Mouse (Mus musculus) kidney, embryonic 15.5 days (tissue): ENCODE results near the gene Disc1. TPM values are rescaled to one million over a fixed set of nuclear protein-coding genes. Genes with fewer than 3 reads are reported as not detected.

ENCODE experiments used
- ATAC-seq: fragments of 200-750 bp; cut with Nextera tagmentation; replicated peaks from 2 replicates; pipeline ENCODE4 v1.8.0; 2017; ENCODE audit warnings: moderate TSS enrichment; ENCODE audit not compliant: low FRiP score
- H3K27ac ChIP-seq: fragments of 300-500 bp; sonication (generic); 2 replicates; pipeline ENCODE4 v1.5.1; 2015; ENCODE audit warnings: mild to moderate bottlenecking, inconsistent platforms
- H3K27me3 ChIP-seq: fragments of 300-500 bp; sonication (generic); 2 replicates; pipeline ENCODE4 v1.6.1; 2015; ENCODE audit warnings: inconsistent platforms
- H3K36me3 ChIP-seq: fragments of 300-500 bp; sonication (generic); 2 replicates; pipeline ENCODE4 v1.6.1; 2015; ENCODE audit warnings: inconsistent platforms
- H3K4me1 ChIP-seq: fragments of 300-500 bp; sonication (generic); 2 replicates; pipeline ENCODE4 v1.6.1; 2015; ENCODE audit warnings: inconsistent platforms
- H3K4me2 ChIP-seq: fragments of 300-500 bp; sonication (generic); 2 replicates; pipeline ENCODE4 v1.6.1; 2015; ENCODE audit warnings: moderate library complexity, mild to moderate bottlenecking, inconsistent platforms
- H3K4me3 ChIP-seq: fragments of 300-500 bp; sonication (generic); replicated peaks from 2 replicates; pipeline ENCODE4 v1.5.1; 2015; ENCODE audit warnings: mild to moderate bottlenecking, inconsistent platforms
- H3K9ac ChIP-seq: fragments of 300-500 bp; sonication (generic); 2 replicates; pipeline ENCODE4 v1.6.1; 2015; ENCODE audit warnings: mild to moderate bottlenecking, inconsistent platforms
- H3K9me3 ChIP-seq: fragments of 300-500 bp; sonication (generic); replicated peaks from 2 replicates; pipeline ENCODE4 v1.6.1; 2016; ENCODE audit warnings: inconsistent platforms
- WGBS: fragments of 180-500 bp; shearing (Covaris S2); methylation state at CpG from one replicate; pipeline ENCODE4 v1.1.7; 2015; ENCODE audit warnings: mixed read lengths; 5-methylcytosine and 5-hydroxymethylcytosine counted together
- polyA plus RNA-seq: library from polyadenylated mRNA; unstranded; fragments of >200 nt; fragmentation: Nextera tagmentation; extraction: Ambion mirVana; gene quantifications from 2 replicates; pipeline ENCODE4 v1.2.1, GENCODE M21; 2015

The Disc1 gene
- polyA plus RNA-seq, 1 experiment from 2014 or later = 3.6 TPM

- no peak overlapping the region for H3K4me2 ChIP-seq
- H3K27ac ChIP-seq = no peak overlapping the region
- H3K4me3 ChIP-seq = no peak overlapping the region
- no peaks in the 10 kb centered on the region for H3K27me3 ChIP-seq
- 79% methylated on average over 5 of the region's 5 CpGs for WGBS
- H3K4me1 ChIP-seq = peaks cover 18% of the 10 kb centered on the region
- no peaks in the 10 kb centered on the region for H3K36me3 ChIP-seq
- H3K9me3 ChIP-seq = no peaks in the 10 kb centered on the region
- ATAC-seq = no peak
- no peak overlapping the region for H3K9ac ChIP-seq
These were observed 176.6 kb downstream of the Disc1 start for GRCm38 (mm10) chr8:125230526-125231131.

- Histone ChIP-seq H3K27me3 (no peaks in the 10 kb centered on the region), H3K9ac (no peak overlapping the region), H3K9me3 (no peaks in the 10 kb centered on the region), H3K36me3 (no peaks in the 10 kb centered on the region), H3K4me2 (no peak overlapping the region), H3K4me1 (peaks cover 15% of the 10 kb centered on the region), H3K4me3 (no peak overlapping the region), H3K27ac (no peak overlapping the region)
- ATAC-seq = no peak
- 72% methylated on average over 9 of the region's 9 CpGs for WGBS
These were observed 178.7 kb downstream of the Disc1 start for GRCm38 (mm10) chr8:125232724-125233123.

GRCm38 (mm10) chr8:125235898-125236835 lies 182.2 kb downstream of the Disc1 start:
- Histone ChIP-seq H3K4me3 (peak overlapping the region; percentile 17), H3K9me3 (no peaks in the 10 kb centered on the region), H3K9ac (0 out of 2 replicates have a peak overlapping the region, but pooled peaks have one; percentile 21), H3K27me3 (no peaks in the 10 kb centered on the region), H3K4me1 (peaks cover 38% of the 10 kb centered on the region), H3K4me2 (peak overlapping the region; percentile 50), H3K36me3 (no peaks in the 10 kb centered on the region), H3K27ac (peak overlapping the region; percentile 55)
- peak; percentile 49; the same call in 1 of the 2 replicates for ATAC-seq
- WGBS = 22% methylated on average over 22 of the region's 22 CpGs

GRCm38 (mm10) chr8:125240763-125241162 lies 186.8 kb downstream of the Disc1 start:
- Histone ChIP-seq H3K27ac (0 out of 2 replicates have a peak overlapping the region, but pooled peaks have one; percentile 37), H3K36me3 (no peaks in the 10 kb centered on the region), H3K4me1 (peaks cover 59% of the 10 kb centered on the region), H3K9ac (no peak overlapping the region), H3K4me3 (no peak overlapping the region), H3K27me3 (no peaks in the 10 kb centered on the region), H3K4me2 (no peak overlapping the region), H3K9me3 (no peaks in the 10 kb centered on the region)
- WGBS = 63% methylated on average over 4 of the region's 4 CpGs
- ATAC-seq = no peak

GRCm38 (mm10) chr8:125242382-125242781 lies 188.4 kb downstream of the Disc1 start:
- peak overlapping the region; percentile 41 for H3K27ac ChIP-seq
- H3K4me2 ChIP-seq = peak overlapping the region; percentile 3; the same call in 1 of the 2 replicates
- H3K4me1 ChIP-seq = peaks cover 50% of the 10 kb centered on the region
- no peaks in the 10 kb centered on the region for H3K27me3 ChIP-seq
- H3K36me3 ChIP-seq = no peaks in the 10 kb centered on the region
- H3K9me3 ChIP-seq = no peaks in the 10 kb centered on the region
- ATAC-seq = no peak
- no peak overlapping the region for H3K9ac ChIP-seq
- WGBS = 46% methylated on average over 10 of the region's 10 CpGs
- no peak overlapping the region for H3K4me3 ChIP-seq

GRCm38 (mm10) chr8:125242921-125243320 lies 188.9 kb downstream of the Disc1 start:
- ATAC-seq = peak; percentile 68; the same call in 1 of the 2 replicates
- peak overlapping the region; percentile 41 for H3K27ac ChIP-seq

GRCm38 (mm10) chr8:125246737-125247292 lies 192.8 kb downstream of the Disc1 start:
- WGBS = 50% methylated on average over 7 of the region's 7 CpGs
- Histone ChIP-seq H3K36me3 (no peaks in the 10 kb centered on the region), H3K4me2 (no peak overlapping the region), H3K9me3 (no peaks in the 10 kb centered on the region), H3K27ac (no peak overlapping the region), H3K4me1 (peaks cover 25% of the 10 kb centered on the region), H3K27me3 (no peaks in the 10 kb centered on the region), H3K9ac (no peak overlapping the region), H3K4me3 (no peak overlapping the region)
- ATAC-seq = no peak

More at GRCm38 (mm10) chr8:125242921-125243320, 188.9 kb downstream of the Disc1 start:
- WGBS = 13% methylated on average over 4 of the region's 4 CpGs
- Histone ChIP-seq H3K27me3 (no peaks in the 10 kb centered on the region), H3K4me3 (no peak overlapping the region), H3K9ac (no peak overlapping the region), H3K4me2 (peak overlapping the region; percentile 3; the same call in 1 of the 2 replicates), H3K4me1 (peaks cover 53% of the 10 kb centered on the region), H3K36me3 (no peaks in the 10 kb centered on the region), H3K9me3 (no peaks in the 10 kb centered on the region)

- Histone ChIP-seq H3K4me2 (no peak overlapping the region), H3K9me3 (no peaks in the 10 kb centered on the region), H3K4me1 (peaks cover 19% of the 10 kb centered on the region), H3K36me3 (no peaks in the 10 kb centered on the region), H3K27me3 (no peaks in the 10 kb centered on the region), H3K4me3 (no peak overlapping the region), H3K27ac (no peak overlapping the region), H3K9ac (no peak overlapping the region)
- WGBS = 0% methylated on average over 1 of the region's 1 CpGs
- ATAC-seq = no peak
These were observed 193.4 kb downstream of the Disc1 start for GRCm38 (mm10) chr8:125247349-125247748.

GRCm38 (mm10) chr8:125252946-125253345 lies 199.0 kb downstream of the Disc1 start:
- Histone ChIP-seq H3K4me1 (peaks cover 19% of the 10 kb centered on the region), H3K4me2 (no peak overlapping the region), H3K4me3 (no peak overlapping the region), H3K27ac (no peak overlapping the region), H3K9ac (no peak overlapping the region), H3K27me3 (no peaks in the 10 kb centered on the region), H3K36me3 (no peaks in the 10 kb centered on the region), H3K9me3 (no peaks in the 10 kb centered on the region)
- 88% methylated on average over 4 of the region's 4 CpGs for WGBS
- ATAC-seq = no peak

GRCm38 (mm10) chr8:125253505-125254180 lies 199.6 kb downstream of the Disc1 start:
- Histone ChIP-seq H3K36me3 (no peaks in the 10 kb centered on the region), H3K4me3 (peak overlapping the region; percentile 32), H3K27ac (peak overlapping the region; percentile 63), H3K4me1 (peaks cover 19% of the 10 kb centered on the region), H3K4me2 (peak overlapping the region; percentile 61), H3K27me3 (no peaks in the 10 kb centered on the region), H3K9ac (no peak overlapping the region), H3K9me3 (no peaks in the 10 kb centered on the region)
- ATAC-seq = 0 out of 2 replicates have a peak, but pooled peaks have one; percentile 28
- 49% methylated on average over 10 of the region's 10 CpGs for WGBS

- Histone ChIP-seq H3K9me3 (no peaks in the 10 kb centered on the region), H3K27me3 (no peaks in the 10 kb centered on the region), H3K9ac (0 out of 2 replicates have a peak overlapping the region, but pooled peaks have one; percentile 8), H3K36me3 (no peaks in the 10 kb centered on the region), H3K4me3 (peak overlapping the region; percentile 32), H3K27ac (peak overlapping the region; percentile 63), H3K4me2 (peak overlapping the region; percentile 61), H3K4me1 (peaks cover 19% of the 10 kb centered on the region)
- 0 out of 2 replicates have a peak, but pooled peaks have one; percentile 49 for ATAC-seq
- 44% methylated on average over 23 of the region's 23 CpGs for WGBS
These were observed 200.4 kb downstream of the Disc1 start for GRCm38 (mm10) chr8:125254188-125255005.
